Mouse (Mus musculus): ENCODE data around the gene Tsga10ip. TPM values are rescaled to one million over a fixed set of nuclear protein-coding genes. Genes with fewer than 3 reads are reported as not detected.
"Not testable (repeated sequence)": the region's sequence is repeated elsewhere in the genome, so short reads cannot be mapped to it uniquely, and the experiment has no call there.

The Tsga10ip gene
- total RNA-seq, 2 experiments from 2014 or later = 0.17 to 2.8 TPM

GRCm38 (mm10) chr19:5362186-5362585 is 40.1 kb downstream of the Tsga10ip start:
- no peak for DNase-seq
- intact Hi-C loops (cut with DNase I) = no loop called here

GRCm38 (mm10) chr19:5356080-5356479 is 46.2 kb downstream of the Tsga10ip start:
- no peak for DNase-seq
- intact Hi-C loops (cut with DNase I) = no loop called here

GRCm38 (mm10) chr19:5353609-5354008 is 48.7 kb downstream of the Tsga10ip start:
- intact Hi-C loops (cut with DNase I) = no loop called here
- no peak for DNase-seq

GRCm38 (mm10) chr19:5349502-5349873 is 52.8 kb downstream of the Tsga10ip start, which contains the start of gene Cst6:
Cst6 (minus strand) TSS chr19:5349574.
- intact Hi-C loops (cut with DNase I) = loop anchor here (2.0 to 5.0 kb wide), 2 partner anchors 49 to 152 kb away; no protein-coding TSS in a partner anchor
- DNase-seq = not testable (repeated sequence)

- DNase-seq = peak; percentile 26 to 50
- intact Hi-C loops (cut with DNase I) = loop anchor here (1.0 to 5.0 kb wide), 3 partner anchors 12 to 152 kb away; no protein-coding TSS in a partner anchor
Measured at GRCm38 (mm10) chr19:5348526-5349501, 53.5 kb downstream of the Tsga10ip start.

- DNase-seq = no peak
- intact Hi-C loops (cut with DNase I) = loop anchor here (1.0 to 5.0 kb wide), 3 partner anchors 11 to 151 kb away; no protein-coding TSS in a partner anchor
Measured at GRCm38 (mm10) chr19:5348064-5348463, 54.3 kb downstream of the Tsga10ip start.

GRCm38 (mm10) chr19:5345297-5346131 is 56.8 kb downstream of the Tsga10ip start:
- intact Hi-C loops (cut with DNase I) = loop anchor here (5.0 kb wide), 1 partner anchor 148 kb away; no protein-coding TSS in a partner anchor
- peak; percentile 34 to 53 for DNase-seq

GRCm38 (mm10) chr19:5341360-5341759 is 61.0 kb downstream of the Tsga10ip start:
- DNase-seq = peak; percentile 25 to 31
- intact Hi-C loops (cut with DNase I) = no loop called here

Other genes starting within 250 kb of the Tsga10ip start
- gene Pacs1, start 129.4 kb downstream of the Tsga10ip start, total RNA-seq (2021) = 10 to 100 TPM; 19.9 to 21.5 TPM
- 100 to 1,000 TPM; 115 to 128 TPM for gene Sf3b2, start 107.1 kb downstream of the Tsga10ip start, total RNA-seq (2021)
- gene Gal3st3, start 104.2 kb downstream of the Tsga10ip start, total RNA-seq (2021) = 10 to 100 TPM; 20.0 to 24.2 TPM
- not detected for gene Catsper1, start 66.8 kb downstream of the Tsga10ip start, total RNA-seq (2021)
- 10 to 100 TPM in 1 of 2 experiments, 1 to 10 TPM in 1; 9.5 to 10.2 TPM for gene Cst6, start 53.0 kb downstream of the Tsga10ip start, total RNA-seq (2021)
- 10 to 100 TPM; 16.5 to 17.7 TPM for gene Eif1ad, start 35.8 kb downstream of the Tsga10ip start, total RNA-seq (2021)
- gene Banf1, start 35.4 kb downstream of the Tsga10ip start, total RNA-seq (2021) = 100 to 1,000 TPM; 126 to 142 TPM
- gene Sart1, start 13.8 kb downstream of the Tsga10ip start, total RNA-seq (2021) = 10 to 100 TPM; 53.2 to 55.5 TPM
- 100 to 1,000 TPM; 297 to 319 TPM for gene Drap1, start 22.5 kb upstream of the Tsga10ip start, total RNA-seq (2021)
- gene AI837181, start 22.6 kb upstream of the Tsga10ip start, total RNA-seq (2021) = 10 to 100 TPM; 33.3 to 38.1 TPM
- gene Fosl1, start 45.0 kb upstream of the Tsga10ip start, total RNA-seq (2021) = not detected
- 10 to 100 TPM in 1 of 2 experiments, 1 to 10 TPM in 1; 9.5 to 11.0 TPM for gene Ccdc85b, start 55.4 kb upstream of the Tsga10ip start, total RNA-seq (2021)
- 10 to 100 TPM; 50.3 to 50.5 TPM for gene Fibp, start 58.1 kb upstream of the Tsga10ip start, total RNA-seq (2021)
- under 1 TPM in 1 of 2 experiments, not detected in 1; 0.43 TPM for gene Ctsw, start 66.0 kb upstream of the Tsga10ip start, total RNA-seq (2021)
- gene Efemp2, start 71.4 kb upstream of the Tsga10ip start, total RNA-seq (2021) = 1 to 10 TPM; 9.0 to 9.8 TPM
- 10 to 100 TPM; 19.6 to 23.7 TPM for gene Mus81, start 85.9 kb upstream of the Tsga10ip start, total RNA-seq (2021)
- 100 to 1,000 TPM; 174 to 188 TPM for gene Cfl1, start 87.9 kb upstream of the Tsga10ip start, total RNA-seq (2021)
- gene 1700020D05Rik, start 101.3 kb upstream of the Tsga10ip start, total RNA-seq (2021) = under 1 TPM; 0.58 to 0.70 TPM
- gene Snx32, start 108.0 kb upstream of the Tsga10ip start, total RNA-seq (2021) = 1 to 10 TPM; 5.1 TPM
- gene Ovol1, start 158.1 kb upstream of the Tsga10ip start, total RNA-seq (2021) = not detected
- 1 to 10 TPM; 3.1 to 3.4 TPM for gene Ap5b1, start 165.5 kb upstream of the Tsga10ip start, total RNA-seq (2021)
- gene Rnaseh2c, start 199.3 kb upstream of the Tsga10ip start, total RNA-seq (2021) = 10 to 100 TPM; 42.7 to 53.2 TPM
- gene Kat5, start 207.7 kb upstream of the Tsga10ip start, total RNA-seq (2021) = 10 to 100 TPM; 30.3 to 37.0 TPM
- 10 to 100 TPM; 25.6 to 31.2 TPM for gene Rela, start 235.0 kb upstream of the Tsga10ip start, total RNA-seq (2021)

Measured in heart, postnatal 36 days (tissue).